Mouse (Mus musculus) Patski (cell line): ENCODE data around the gene Arx. TPM values are rescaled to one million over a fixed set of nuclear protein-coding genes. Genes with fewer than 3 reads are reported as not detected.

Source experiments
- ATAC-seq: fragments of 100-300 bp; one replicate; pipeline ENCODE4 v1.8.0; 2021
- CTCF ChIA-PET: fragments of 350-600 bp; sonication (Branson Sonifier 250); formaldehyde crosslinking; loops from one replicate; lab custom pipeline; 2022; ENCODE audit warnings: inconsistent platforms; lab: Charles Lee
- POLR2A ChIA-PET: fragments of 350-600 bp; sonication (Branson Sonifier 250); formaldehyde crosslinking; loops from one replicate; lab custom pipeline; 2022; ENCODE audit warnings: antibody characterized with exemption, inconsistent platforms; lab: Charles Lee
- DNase-seq: peaks from one replicate; pipeline ENCODE4 v3.0.0-alpha.2; 2011; ENCODE audit warnings: low read depth, low spot score
- H3K27me3 ChIP-seq: fragments of 371-371 bp; one replicate; pipeline ENCODE4 v1.5.1; 2021
- CTCF ChIP-seq: fragments of 100-300 bp; IDR thresholded peaks from one replicate; pipeline ENCODE4 v1.5.1; 2021
- in situ Hi-C: fragments of 300-500 bp; cut with MboI; formaldehyde crosslinking; loops from 3 replicates; pipeline ENCODE4 v1.11.1; 2018; ENCODE audit warnings: low pct_unique_long_range_greater_than_20kb, mixed read lengths
- polyA plus RNA-seq: library from polyadenylated mRNA; unstranded; gene quantifications from one replicate; pipeline ENCODE4 v1.2.3, GENCODE M21; 2021

Arx gene
- polyA plus RNA-seq, 1 experiment from 2014 or later: 0.04 TPM

DNA sequence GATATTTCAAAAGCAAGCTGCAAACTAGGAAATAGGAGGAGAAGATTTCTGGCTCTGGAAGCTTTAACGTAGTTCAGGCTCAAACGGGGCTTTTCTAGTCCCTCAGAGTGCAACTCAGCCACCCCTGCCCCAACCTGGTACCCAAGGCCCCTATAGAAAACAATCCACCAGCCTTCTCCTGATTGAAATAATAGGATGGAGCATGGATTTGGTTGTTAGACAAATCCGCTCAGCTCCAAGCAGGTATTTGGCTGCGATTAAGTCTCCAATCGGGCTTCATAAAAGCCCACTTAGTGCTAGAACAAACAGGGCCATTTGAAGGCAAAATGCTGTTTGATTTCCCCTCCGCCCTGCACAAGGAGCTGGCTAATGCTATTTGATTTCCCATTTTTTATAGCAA, 5.8 kb downstream of the Arx start:
- in situ Hi-C loops: loop anchor here (25.0 kb wide), 1 partner anchor 595 kb away; no protein-coding TSS in a partner anchor
- peaks cover 29% of the 10 kb centered on the region for H3K27me3 ChIP-seq
- DNase-seq (no peak), ATAC-seq (no peak)
- TF ChIP-seq CTCF: no peak
- POLR2A ChIA-PET: interaction anchor here (0.6 kb wide), 1 partner anchor 499 kb away, joined by 5 read pairs; no protein-coding TSS in a partner anchor
- CTCF ChIA-PET: no interaction called here

DNA sequence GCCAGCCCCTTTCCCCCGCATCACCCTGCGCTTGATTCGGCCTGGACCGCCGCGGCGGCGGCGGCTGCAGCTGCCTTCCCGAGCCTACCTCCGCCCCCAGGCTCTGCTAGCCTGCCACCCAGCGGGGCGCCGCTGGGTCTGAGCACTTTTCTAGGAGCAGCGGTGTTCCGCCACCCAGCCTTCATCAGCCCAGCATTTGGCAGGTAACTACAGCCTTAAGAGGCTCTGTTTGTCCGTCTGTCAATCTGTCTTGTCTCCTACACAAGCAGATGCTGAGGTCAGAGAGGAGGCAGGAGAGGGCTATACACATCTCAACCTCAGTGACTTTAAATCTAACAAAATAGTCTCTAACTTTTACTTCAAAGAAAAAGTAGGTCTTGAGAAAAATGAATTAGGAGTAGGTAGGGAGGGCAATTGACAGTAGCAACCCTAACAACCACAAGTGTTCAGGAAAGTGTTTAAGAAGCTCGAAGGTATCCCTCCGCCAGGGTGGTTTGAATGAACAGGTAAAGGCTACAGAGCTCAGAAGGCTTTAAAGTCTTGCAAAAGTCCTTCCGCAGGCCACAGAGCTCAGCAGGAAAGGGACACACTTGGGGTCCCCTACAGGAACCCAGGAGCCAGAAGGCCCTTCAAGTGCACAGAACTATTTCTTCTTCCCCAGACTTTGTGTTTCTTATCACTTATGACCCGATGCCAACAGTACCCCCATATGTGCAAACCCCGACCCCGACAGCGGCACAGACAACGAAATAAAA, 8.7 kb downstream of the Arx start:
- CTCF ChIA-PET: no interaction called here
- no peak for DNase-seq
- POLR2A ChIA-PET: no interaction called here
- ATAC-seq: no peak
- in situ Hi-C loops: loop anchor here (25.0 kb wide), 1 partner anchor 592 kb away; no protein-coding TSS in a partner anchor
- no peak for TF ChIP-seq CTCF
- H3K27me3 ChIP-seq: peaks cover 21% of the 10 kb centered on the region

DNA sequence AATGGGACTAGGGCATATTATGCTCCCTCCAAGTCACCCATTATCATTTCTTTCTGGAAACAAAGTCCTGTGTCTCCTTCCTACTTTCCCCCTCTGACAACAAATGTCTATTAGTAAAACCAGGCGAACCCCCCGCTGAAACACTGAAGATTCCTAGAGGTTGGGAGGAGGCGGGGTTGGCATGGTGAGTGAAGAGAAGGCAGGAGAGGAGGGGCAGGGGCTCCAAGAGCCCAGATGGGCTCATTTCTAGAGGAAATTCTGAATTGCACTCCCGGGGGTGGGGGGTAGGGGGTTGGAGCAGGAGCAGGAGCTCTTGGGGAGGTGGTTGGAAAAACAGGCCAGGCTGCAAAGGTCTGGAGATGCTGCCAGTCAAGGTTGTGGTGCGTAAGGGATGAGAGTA, 9.6 kb downstream of the Arx start:
- in situ Hi-C loops: loop anchor here (25.0 kb wide), 1 partner anchor 591 kb away; no protein-coding TSS in a partner anchor
- ATAC-seq (no peak), DNase-seq (no peak)
- CTCF ChIA-PET: no interaction called here
- H3K27me3 ChIP-seq: peaks cover 13% of the 10 kb centered on the region
- POLR2A ChIA-PET: no interaction called here
- TF ChIP-seq CTCF: no peak

DNA sequence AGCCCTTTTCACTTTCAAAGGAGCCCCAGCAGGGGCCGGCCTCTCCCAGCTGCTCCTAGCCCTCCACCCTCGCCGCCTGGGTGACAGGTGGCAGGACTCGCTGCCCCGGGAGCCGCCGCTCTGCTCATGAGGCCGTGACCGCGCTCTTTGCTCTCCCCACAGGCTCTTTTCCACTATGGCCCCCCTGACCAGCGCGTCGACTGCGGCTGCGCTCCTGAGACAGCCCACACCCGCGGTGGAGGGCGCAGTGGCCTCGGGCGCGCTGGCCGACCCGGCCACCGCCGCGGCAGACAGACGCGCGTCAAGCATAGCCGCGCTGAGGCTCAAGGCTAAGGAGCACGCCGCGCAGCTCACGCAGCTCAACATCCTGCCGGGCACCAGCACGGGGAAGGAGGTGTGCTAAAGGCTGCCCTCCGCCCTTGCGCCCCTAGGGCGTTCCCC, 10.8 kb downstream of the Arx start:
- H3K27me3 ChIP-seq: peaks cover 12% of the 10 kb centered on the region
- TF ChIP-seq CTCF: no peak
- POLR2A ChIA-PET: no interaction called here
- CTCF ChIA-PET: no interaction called here
- DNase-seq (no peak), ATAC-seq (no peak)
- in situ Hi-C loops: loop anchor here (25.0 kb wide), 1 partner anchor 590 kb away; no protein-coding TSS in a partner anchor

DNA sequence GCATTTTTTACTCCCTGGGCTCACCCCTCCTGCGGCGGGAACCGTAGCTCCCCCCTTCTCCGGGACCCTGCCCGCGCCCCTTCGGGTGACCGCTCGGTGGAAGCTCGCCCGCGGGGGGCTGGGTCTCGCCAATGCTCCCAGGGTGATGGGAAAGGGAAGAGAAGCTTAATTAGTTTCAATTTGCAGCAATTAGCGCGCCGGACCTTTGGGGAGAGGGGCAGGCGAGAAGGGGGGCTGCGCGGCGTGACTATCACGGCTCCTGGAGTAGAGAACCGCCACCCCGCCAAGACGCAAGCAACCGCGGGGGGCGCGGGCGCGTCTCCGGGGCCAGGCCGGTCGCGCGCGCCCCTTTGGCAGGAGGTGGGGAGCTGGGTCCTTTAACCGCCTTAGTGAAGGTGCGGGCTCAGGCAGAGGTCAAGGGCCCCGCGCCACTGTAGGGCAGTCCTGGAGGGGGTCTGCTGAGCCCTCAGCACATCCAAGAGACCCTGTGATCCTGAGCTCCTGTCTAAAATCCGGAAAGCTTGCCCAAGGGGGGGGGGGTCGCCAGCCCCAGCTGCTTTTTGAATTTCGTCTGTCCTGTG, 12.9 kb downstream of the Arx start:
- in situ Hi-C loops: loop anchor here (25.0 kb wide), 1 partner anchor 588 kb away; no protein-coding TSS in a partner anchor
- POLR2A ChIA-PET: no interaction called here
- ATAC-seq (no peak), DNase-seq (no peak)
- H3K27me3 ChIP-seq: peaks cover 12% of the 10 kb centered on the region
- TF ChIP-seq CTCF: no peak
- CTCF ChIA-PET: interaction anchor here (0.9 kb wide), 1 partner anchor 166 kb away, joined by 3 read pairs; no protein-coding TSS in a partner anchor

DNA sequence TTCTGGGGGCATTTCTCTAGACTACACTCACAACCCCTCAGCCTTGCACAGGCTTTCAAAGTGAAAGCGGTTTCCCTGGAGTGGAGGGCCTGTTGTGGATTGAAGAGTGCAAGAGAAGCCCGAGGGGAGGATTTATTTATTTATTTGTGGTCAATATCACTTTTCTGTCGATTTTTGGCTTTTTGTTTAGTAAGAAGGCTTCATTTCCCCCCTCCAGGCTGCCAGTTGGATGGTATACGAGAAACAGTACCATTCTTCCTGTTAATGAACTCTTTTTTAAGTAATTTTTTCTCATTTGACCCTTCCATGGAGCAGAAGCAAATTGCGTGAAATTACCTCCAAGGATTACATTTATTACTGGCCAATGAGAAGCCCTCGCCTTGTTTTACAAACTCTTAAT, 13.5 kb downstream of the Arx start:
- DNase-seq (no peak), ATAC-seq (no peak)
- H3K27me3 ChIP-seq: peaks cover 12% of the 10 kb centered on the region
- in situ Hi-C loops: loop anchor here (25.0 kb wide), 1 partner anchor 588 kb away; no protein-coding TSS in a partner anchor
- POLR2A ChIA-PET: no interaction called here
- CTCF ChIA-PET: no interaction called here
- no peak for TF ChIP-seq CTCF

DNA sequence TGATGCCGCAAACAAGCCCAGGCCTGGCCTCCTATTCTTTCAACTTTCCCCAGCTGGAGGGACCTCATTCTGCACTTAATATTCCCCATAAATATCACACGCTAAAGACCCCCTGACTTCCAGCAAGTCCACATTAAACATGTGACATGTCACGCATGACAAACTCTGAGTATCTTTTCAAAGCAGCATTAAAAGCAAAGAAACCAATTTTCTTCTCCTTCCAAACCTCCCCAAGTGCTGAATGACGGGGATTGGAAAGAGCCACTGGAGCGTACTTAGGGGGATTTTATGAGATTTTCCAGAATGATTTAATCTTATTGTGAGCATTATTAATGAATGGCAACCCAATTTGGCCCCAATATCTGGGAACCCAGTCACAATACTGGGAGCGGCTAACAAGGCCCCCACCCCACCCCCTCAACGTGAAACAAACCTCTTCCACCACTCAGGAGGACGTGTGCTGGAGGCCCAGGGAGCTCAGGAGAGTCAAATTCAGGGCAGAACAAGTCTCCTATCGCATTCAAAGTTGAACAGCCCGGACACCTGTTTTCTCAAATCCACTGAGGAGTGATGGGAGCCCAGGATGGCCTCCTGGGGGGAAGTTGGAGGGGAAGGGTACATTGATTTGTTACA, 14.1 kb downstream of the Arx start:
- POLR2A ChIA-PET: no interaction called here
- in situ Hi-C loops: no loop called here
- no peak for TF ChIP-seq CTCF
- DNase-seq (no peak), ATAC-seq (no peak)
- CTCF ChIA-PET: no interaction called here
- peaks cover 9% of the 10 kb centered on the region for H3K27me3 ChIP-seq

DNA sequence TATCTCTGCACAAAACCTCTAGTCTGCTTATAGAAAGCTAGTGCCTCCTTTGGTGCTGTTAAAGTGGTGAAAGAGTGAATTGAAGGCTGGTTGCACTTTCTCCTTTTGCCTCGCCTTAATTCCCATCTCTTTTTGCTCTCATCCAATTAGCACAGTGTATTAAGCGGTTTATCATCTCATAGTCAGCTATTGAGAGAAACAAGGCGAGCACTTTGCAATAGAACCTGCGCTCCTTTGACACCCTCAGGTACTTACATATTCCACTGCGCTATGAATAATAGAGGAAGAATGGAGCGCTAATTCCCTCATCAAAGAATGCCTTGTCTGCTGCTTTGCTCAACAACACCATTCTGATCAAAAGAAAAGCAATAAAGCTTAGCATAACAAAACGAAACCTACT, 15.6 kb downstream of the Arx start:
- POLR2A ChIA-PET: no interaction called here
- peaks cover 8% of the 10 kb centered on the region for H3K27me3 ChIP-seq
- no peak for ATAC-seq
- CTCF ChIA-PET: no interaction called here
- DNase-seq: no peak
- no peak for TF ChIP-seq CTCF
- in situ Hi-C loops: no loop called here

DNA sequence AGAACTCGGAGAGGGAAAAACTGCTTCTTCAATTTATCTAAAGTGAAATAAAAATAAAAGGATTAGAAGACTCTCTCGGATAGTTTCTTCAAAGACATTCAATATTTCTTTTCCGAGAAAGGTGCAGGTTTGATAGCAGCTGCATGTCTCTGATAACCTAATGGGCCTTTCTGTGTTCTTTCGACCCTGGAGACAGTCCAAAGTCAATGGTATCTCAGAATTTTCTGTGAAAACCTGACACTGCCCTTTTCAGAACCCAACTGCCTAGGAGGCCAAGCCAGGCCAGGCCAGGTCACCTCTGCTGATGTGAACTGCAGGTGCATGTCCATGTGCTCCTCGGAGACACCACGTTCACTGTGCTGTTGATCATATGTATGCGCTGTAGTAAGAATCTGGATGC, 19.5 kb downstream of the Arx start:
- peaks cover 33% of the 10 kb centered on the region for H3K27me3 ChIP-seq
- ChIA-PET CTCF (no interaction called here), POLR2A (no interaction called here)
- in situ Hi-C loops: no loop called here
- no peak for TF ChIP-seq CTCF
- ATAC-seq (no peak), DNase-seq (no peak)

DNA sequence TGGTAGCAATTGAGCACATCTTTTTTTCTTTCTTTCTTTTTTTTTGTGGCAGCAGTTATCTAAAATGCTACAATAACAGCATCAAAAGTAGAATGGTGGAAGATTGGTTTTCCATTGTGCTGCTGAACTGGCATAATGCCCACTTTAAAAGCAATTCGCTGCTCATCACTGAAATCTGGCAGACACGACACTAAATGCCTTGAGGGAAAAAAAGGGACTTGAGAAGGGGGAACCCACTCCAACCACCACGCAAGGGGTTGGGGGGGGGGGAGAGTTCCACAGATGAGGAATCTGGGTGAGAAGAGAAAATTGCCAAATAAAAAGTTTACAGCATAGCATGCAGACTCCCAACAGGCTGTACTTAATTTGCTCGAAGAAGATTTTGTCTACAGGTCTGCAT, 31.3 kb downstream of the Arx start:
- no peak for DNase-seq
- no peak for TF ChIP-seq CTCF
- no peak for ATAC-seq
- in situ Hi-C loops: no loop called here
- ChIA-PET CTCF (no interaction called here), POLR2A (no interaction called here)
- peaks cover 41% of the 10 kb centered on the region for H3K27me3 ChIP-seq

DNA sequence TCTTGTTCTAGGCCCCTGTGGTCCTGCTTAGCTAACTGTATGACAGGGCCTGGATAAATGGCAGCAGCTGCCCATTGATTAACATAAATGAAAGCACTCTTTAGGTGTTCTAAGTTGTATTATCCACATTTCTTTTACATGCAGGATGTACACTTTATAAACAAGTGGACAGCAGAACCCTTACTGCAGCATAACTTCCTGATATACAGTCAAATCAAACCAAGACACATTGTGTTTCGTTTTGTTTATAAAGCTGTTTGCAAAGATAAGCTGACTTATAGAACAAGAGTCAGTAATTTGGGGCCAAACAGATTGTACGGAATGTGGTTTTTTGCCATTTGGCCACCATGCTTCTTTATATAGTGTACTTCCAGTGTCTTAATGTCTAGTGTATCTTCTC, 33.7 kb downstream of the Arx start:
- DNase-seq (no peak), ATAC-seq (no peak)
- H3K27me3 ChIP-seq: peaks cover 38% of the 10 kb centered on the region
- CTCF ChIA-PET: no interaction called here
- no peak for TF ChIP-seq CTCF
- in situ Hi-C loops: no loop called here
- POLR2A ChIA-PET: no interaction called here
